Mouse (Mus musculus): ENCODE measurements at regions not wholly inside any gene's neighbourhood (a gene's known extent, or its start where the extent isn't known, plus 50 kb on each side); places are given as distances from the start of the nearest gene placed in this dataset.

DNA sequence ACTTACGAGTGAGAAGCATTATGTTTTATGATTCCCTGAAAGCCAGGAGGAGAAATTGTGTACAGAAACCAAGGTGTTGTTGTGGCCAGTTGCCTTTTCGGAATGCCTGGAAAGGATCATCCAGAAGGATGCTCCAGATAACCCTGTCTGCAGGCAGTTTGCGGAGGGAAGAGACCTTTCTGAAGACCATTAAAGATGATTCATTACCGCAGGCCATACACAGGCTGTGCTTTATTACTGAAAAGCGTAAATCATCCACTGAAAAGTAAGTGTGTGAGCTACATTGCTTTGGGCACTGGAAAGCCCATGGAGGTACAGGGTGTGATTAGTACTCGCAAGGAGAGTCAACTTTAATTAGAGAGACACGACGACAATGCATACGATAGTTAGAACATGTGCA, 191.7 kb upstream of the Jag1 start:
- no peak for ATAC-seq (ENCODE audit: insufficient read depth)
- 73% methylated on average over 9 of the region's 9 CpGs for WGBS (ENCODE audit: insufficient replicate concordance)
- Histone ChIP-seq H3K36me3 (replicated peaks) (no peaks in the 10 kb centered on the region), H3K4me2 (no peak overlapping the region), H3K9ac (no peak overlapping the region), H3K27me3 (no peaks in the 10 kb centered on the region), H3K9me3 (replicated peaks) (no peaks in the 10 kb centered on the region), H3K27ac (replicated peaks) (no peak overlapping the region), H3K4me3 (replicated peaks) (no peak overlapping the region), H3K4me1 (replicated peaks) (no peaks in the 10 kb centered on the region)

DNA sequence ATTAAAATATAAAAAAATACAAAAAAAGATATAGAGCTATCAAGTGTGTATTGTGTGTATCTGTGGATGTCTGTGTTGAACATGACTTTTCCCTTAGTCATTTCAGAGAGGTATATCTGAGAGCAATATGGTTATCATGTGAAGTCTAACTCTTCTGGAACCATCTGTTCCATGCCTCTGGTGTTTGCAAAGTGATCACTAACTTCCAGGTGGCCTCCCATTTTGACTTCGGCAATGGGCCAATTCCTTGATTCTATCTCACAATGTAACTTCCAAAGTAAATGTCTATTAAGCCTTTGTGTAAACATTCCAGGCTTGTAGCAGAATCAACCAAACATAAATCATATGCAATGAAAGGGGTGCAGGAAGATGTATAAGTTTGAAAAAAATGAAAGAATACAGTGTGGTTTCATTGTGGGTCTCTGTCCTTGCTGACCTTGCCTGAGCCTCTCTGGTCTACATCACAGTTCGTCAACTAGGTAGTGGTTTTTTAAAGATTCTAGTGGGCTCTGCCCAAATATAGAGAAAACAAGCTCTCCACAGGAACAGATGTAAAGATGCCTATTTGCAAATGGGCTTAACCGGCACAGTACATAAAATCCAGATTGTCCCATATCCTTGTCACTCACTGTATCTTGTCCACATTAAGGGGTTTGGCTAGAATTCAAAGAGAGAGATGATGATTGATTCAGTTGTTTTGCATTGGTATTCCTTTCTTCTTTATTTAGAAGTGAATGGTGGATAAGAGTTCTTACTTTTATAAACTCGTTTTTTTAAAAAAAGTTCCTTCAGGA, 185.2 kb upstream of the Jag1 start:
- no peak overlapping the region for H3K9ac ChIP-seq
- H3K27me3 ChIP-seq, result no peaks in the 10 kb centered on the region
- H3K36me3 ChIP-seq (replicated peaks), result no peaks in the 10 kb centered on the region
- no peaks in the 10 kb centered on the region for H3K4me1 ChIP-seq (replicated peaks)
- 55% methylated on average over 4 of the region's 4 CpGs for WGBS (ENCODE audit: insufficient replicate concordance)
- H3K9me3 ChIP-seq (replicated peaks), result no peaks in the 10 kb centered on the region
- H3K27ac ChIP-seq (replicated peaks), result no peak overlapping the region
- no peak overlapping the region for H3K4me3 ChIP-seq (replicated peaks)
- H3K4me2 ChIP-seq, result no peak overlapping the region
- ATAC-seq (ENCODE audit: insufficient read depth), result no peak

DNA sequence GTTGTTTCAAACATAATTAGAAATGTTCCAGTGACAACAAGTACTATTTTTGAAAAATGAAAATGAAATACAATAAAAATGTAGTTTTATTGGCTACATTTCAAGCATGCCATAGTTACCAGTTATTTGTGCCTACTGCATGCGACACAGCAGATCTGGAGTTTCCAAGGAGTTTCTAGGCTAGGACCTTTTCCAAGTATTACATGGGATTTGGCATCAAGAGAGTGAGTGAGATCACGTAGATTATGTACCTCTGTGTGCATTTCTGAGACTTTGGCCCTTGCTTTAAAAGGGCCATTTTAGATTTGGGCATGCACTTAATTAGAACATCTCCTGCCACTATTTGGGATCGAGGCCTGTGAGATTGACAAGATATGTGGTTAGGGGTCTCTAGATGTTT, 172.8 kb upstream of the Jag1 start:
- Histone ChIP-seq H3K9ac (no peak overlapping the region), H3K36me3 (replicated peaks) (no peaks in the 10 kb centered on the region), H3K27me3 (no peaks in the 10 kb centered on the region), H3K4me3 (replicated peaks) (no peak overlapping the region), H3K4me2 (no peak overlapping the region), H3K27ac (replicated peaks) (no peak overlapping the region), H3K9me3 (replicated peaks) (no peaks in the 10 kb centered on the region), H3K4me1 (replicated peaks) (no peaks in the 10 kb centered on the region)
- ATAC-seq (ENCODE audit: insufficient read depth), result no peak
- 53% methylated on average over 3 of the region's 3 CpGs for WGBS (ENCODE audit: insufficient replicate concordance)

DNA sequence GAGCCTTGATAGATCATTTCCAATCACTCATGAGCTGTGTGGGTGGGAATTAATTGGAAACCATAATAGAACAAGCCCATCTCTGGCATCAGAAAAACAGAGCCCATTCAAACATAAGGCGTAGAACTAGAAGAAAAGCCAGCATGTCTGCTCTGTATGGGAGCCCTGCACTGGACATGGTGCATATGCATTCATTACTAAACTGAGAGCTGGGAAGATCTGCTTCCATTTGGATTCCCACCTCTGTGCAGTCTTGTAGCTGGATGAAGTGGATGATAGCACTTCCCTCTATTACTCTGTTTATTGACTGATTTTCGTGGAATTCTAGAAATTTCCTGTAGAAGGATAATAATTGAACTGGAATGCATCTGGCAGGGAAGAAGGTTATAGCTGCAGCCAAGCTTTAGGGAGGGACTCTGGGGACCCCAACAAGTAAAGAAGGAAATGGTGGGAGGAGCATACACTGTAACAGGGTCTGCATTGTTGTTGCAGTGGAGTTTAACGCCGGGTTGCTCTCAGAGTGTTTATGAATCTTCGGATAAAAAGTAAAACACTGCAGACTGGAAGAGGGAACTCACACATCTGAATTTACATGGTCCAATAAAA, 155.2 kb upstream of the Jag1 start:
- Histone ChIP-seq H3K9ac (no peak overlapping the region), H3K4me3 (replicated peaks) (no peak overlapping the region), H3K36me3 (replicated peaks) (no peaks in the 10 kb centered on the region), H3K27me3 (no peaks in the 10 kb centered on the region), H3K4me2 (no peak overlapping the region), H3K9me3 (replicated peaks) (no peaks in the 10 kb centered on the region), H3K27ac (replicated peaks) (no peak overlapping the region), H3K4me1 (replicated peaks) (no peaks in the 10 kb centered on the region)
- ATAC-seq (ENCODE audit: insufficient read depth), result no peak
- 43% methylated on average over 5 of the region's 5 CpGs for WGBS (ENCODE audit: insufficient replicate concordance)

DNA sequence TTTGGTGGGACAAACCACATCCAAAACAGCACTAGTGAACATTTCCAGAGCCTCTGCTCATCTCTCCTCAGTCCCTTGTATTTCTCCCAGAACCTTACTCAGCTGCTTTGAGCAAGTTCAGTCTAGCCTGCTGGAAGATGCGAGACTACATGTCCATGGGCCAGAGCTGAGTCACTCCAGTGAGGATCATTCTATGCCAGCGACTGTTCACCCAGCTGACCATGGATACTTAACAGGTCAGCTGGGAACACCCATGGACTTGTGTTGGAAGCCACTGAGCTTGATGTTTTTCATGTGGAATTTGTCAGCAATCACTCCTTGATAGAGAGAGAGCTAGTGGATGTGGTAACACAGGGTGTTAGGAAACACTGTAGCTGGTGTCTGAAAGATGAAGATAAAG, 146.5 kb upstream of the Jag1 start:
- WGBS (ENCODE audit: insufficient replicate concordance), result 48% methylated on average over 2 of the region's 2 CpGs
- no peak overlapping the region for H3K27ac ChIP-seq (replicated peaks)
- no peaks in the 10 kb centered on the region for H3K36me3 ChIP-seq (replicated peaks)
- H3K4me3 ChIP-seq (replicated peaks), result no peak overlapping the region
- H3K4me2 ChIP-seq, result no peak overlapping the region
- H3K9me3 ChIP-seq (replicated peaks), result no peaks in the 10 kb centered on the region
- no peaks in the 10 kb centered on the region for H3K4me1 ChIP-seq (replicated peaks)
- H3K27me3 ChIP-seq, result no peaks in the 10 kb centered on the region
- no peak overlapping the region for H3K9ac ChIP-seq
- ATAC-seq (ENCODE audit: insufficient read depth), result no peak

DNA sequence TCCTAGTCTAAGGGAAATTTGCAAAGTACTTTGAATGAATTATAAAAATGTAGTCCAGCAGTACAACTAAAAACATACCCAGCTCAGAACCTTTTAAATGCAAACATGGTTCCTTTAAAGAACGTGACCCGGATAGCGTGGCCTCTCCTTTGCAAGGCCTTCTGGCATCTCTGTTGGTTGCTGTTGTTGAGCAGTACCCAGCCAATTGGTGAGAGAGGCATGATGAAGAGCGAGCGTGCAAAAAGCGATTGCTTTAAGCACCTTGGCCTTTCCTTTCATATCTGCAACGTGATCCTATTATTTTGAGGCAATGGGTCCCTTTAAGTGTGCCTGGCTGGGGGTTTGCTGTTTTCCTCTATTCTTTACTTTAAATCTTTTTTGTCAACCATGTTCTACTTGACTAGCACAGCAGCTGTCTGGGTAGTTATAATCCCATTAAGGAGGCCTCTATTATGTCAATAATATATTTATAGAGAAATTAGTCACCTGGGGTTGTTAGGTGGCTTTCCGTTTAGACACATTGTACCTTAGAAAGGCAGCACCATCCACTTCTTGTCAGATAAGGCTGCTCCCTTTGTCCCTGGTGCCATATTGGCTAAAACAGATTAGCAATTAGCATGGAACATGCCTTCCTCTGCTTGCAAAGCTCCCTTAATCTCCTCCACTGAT, 141.5 kb upstream of the Jag1 start:
- H3K4me1 ChIP-seq (replicated peaks), result no peaks in the 10 kb centered on the region
- ATAC-seq (ENCODE audit: insufficient read depth), result no peak
- WGBS (ENCODE audit: insufficient replicate concordance), result 71% methylated on average over 8 of the region's 8 CpGs
- H3K9me3 ChIP-seq (replicated peaks), result no peaks in the 10 kb centered on the region
- H3K27me3 ChIP-seq, result no peaks in the 10 kb centered on the region
- H3K27ac ChIP-seq (replicated peaks), result no peak overlapping the region
- H3K4me2 ChIP-seq, result no peak overlapping the region
- H3K4me3 ChIP-seq (replicated peaks), result no peak overlapping the region
- H3K36me3 ChIP-seq (replicated peaks), result no peaks in the 10 kb centered on the region
- H3K9ac ChIP-seq, result no peak overlapping the region

DNA sequence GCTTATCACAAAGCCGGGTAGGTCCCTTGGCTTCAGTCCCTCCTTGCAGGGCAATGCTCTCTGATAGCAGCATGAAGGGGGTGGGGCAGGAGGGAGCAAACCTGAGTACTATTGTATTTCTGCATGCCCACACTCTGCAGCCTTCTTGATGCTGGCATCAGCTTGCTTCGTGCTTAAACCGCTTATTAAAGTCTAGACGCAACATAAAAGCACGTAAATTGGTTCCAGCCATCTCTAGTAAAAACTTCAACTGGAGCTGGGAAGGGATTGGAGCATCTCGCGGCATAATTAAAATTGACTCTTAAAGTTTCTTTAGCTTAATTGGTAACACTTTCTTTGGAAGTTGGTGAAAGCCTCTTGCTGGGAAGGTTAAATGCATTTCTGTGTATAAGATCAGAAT, 131.5 kb upstream of the Jag1 start:
- Histone ChIP-seq H3K9ac (no peak overlapping the region), H3K36me3 (replicated peaks) (no peaks in the 10 kb centered on the region), H3K4me3 (replicated peaks) (no peak overlapping the region), H3K27ac (replicated peaks) (no peak overlapping the region), H3K27me3 (no peaks in the 10 kb centered on the region), H3K4me1 (replicated peaks) (no peaks in the 10 kb centered on the region), H3K4me2 (no peak overlapping the region), H3K9me3 (replicated peaks) (no peaks in the 10 kb centered on the region)
- no peak for ATAC-seq (ENCODE audit: insufficient read depth)
- WGBS (ENCODE audit: insufficient replicate concordance), result 67% methylated on average over 7 of the region's 7 CpGs

DNA sequence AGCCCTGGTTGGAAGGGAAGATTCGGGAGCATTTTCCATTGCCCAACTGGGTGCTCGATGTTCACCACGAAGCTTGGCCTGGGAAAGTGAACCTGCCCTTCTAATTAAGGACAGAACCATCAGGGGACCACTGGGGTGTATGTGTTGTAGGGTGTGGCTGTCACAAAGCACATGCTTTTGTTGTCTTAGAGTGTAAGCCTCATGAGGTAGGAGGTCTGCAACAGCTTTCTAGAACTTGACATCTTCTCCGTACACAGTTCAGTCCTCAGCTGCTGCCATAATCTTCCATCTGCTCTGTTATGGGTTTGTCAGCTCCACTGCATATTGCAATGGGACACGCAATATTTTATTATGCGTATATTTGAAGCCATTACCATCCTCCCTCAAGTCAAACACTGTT, 127.9 kb upstream of the Jag1 start:
- Histone ChIP-seq H3K9ac (no peak overlapping the region), H3K4me2 (no peak overlapping the region), H3K27me3 (no peaks in the 10 kb centered on the region), H3K27ac (replicated peaks) (no peak overlapping the region), H3K4me3 (replicated peaks) (no peak overlapping the region), H3K36me3 (replicated peaks) (no peaks in the 10 kb centered on the region), H3K9me3 (replicated peaks) (no peaks in the 10 kb centered on the region), H3K4me1 (replicated peaks) (no peaks in the 10 kb centered on the region)
- 60% methylated on average over 6 of the region's 6 CpGs for WGBS (ENCODE audit: insufficient replicate concordance)
- no peak for ATAC-seq (ENCODE audit: insufficient read depth)

DNA sequence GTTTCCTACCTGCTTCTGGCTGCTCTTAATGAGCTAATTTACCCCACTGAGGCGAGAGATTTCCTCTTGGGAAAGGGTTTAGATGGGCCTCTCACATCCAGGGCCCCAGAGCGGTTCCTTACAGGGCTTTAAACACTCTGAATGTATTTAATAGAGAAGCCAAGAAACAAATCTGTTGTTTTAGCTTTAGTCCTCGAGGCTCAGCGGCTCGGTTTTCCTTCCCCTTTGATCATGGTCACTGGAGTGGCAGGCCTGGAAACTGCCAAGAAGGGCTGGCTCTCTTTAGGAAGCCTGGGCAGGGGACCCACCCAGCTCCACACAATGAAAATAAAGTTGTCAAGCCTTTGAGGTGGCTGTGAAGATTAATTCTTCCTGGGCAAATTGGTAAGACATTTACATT, 127.5 kb upstream of the Jag1 start:
- 20% methylated on average over 5 of the region's 5 CpGs for WGBS (ENCODE audit: insufficient replicate concordance)
- no peak overlapping the region for H3K4me3 ChIP-seq (replicated peaks)

DNA sequence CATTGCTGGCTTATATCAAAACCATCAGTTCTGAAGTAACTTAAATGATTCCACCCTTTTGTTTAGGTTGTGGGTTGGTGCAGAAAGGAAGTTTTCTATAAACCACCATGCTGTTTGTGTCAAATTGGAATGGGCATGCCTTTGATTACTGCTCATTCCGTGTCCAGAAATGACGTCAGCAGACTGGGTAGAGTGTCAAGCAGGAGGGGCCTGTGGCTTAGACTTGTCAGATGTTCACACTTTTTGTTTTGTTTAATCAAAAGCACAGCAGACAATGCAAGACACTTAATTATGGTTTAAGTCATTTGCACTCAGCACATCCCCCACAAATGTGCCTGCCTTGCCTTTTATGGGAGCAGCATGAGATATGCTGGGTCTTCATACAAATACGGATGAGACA, 120.5 kb upstream of the Jag1 start:
- Histone ChIP-seq H3K4me1 (replicated peaks) (no peaks in the 10 kb centered on the region), H3K27me3 (no peaks in the 10 kb centered on the region), H3K27ac (replicated peaks) (no peak overlapping the region), H3K4me2 (no peak overlapping the region), H3K9me3 (replicated peaks) (no peaks in the 10 kb centered on the region), H3K36me3 (replicated peaks) (no peaks in the 10 kb centered on the region), H3K9ac (no peak overlapping the region), H3K4me3 (replicated peaks) (no peak overlapping the region)
- no peak for ATAC-seq (ENCODE audit: insufficient read depth)
- WGBS (ENCODE audit: insufficient replicate concordance), result 51% methylated on average over 3 of the region's 3 CpGs

More for the DNA sequence above, 127.5 kb upstream of the Jag1 start:
- Histone ChIP-seq H3K4me2 (no peak overlapping the region), H3K36me3 (replicated peaks) (no peaks in the 10 kb centered on the region), H3K27me3 (no peaks in the 10 kb centered on the region), H3K9me3 (replicated peaks) (no peaks in the 10 kb centered on the region), H3K9ac (no peak overlapping the region), H3K27ac (replicated peaks) (no peak overlapping the region), H3K4me1 (replicated peaks) (no peaks in the 10 kb centered on the region)
- no peak for ATAC-seq (ENCODE audit: insufficient read depth)

DNA sequence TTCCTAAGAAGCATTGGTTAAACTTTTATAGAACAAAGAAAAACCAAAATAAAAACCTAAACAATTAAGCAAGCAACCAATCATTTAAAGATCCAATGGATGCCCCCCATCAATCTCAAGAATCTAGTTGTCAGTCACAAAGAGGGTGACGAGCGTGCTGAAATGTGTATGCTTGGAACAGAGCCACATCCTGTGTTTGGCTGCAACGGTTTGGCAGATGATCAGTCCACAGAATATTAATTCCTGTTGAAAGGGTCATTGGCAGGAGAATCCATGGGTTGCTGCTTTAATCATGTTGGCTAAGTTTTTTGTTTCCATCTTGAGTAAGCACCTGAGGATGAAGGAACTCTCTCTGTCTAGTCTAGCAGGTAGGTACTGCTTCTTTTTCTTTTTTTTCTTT, 117.5 kb upstream of the Jag1 start:
- 47% methylated on average over 3 of the region's 3 CpGs for WGBS (ENCODE audit: insufficient replicate concordance)

More for the DNA sequence above, 117.5 kb upstream of the Jag1 start:
- H3K27ac ChIP-seq (replicated peaks), result no peak overlapping the region
- H3K36me3 ChIP-seq (replicated peaks), result no peaks in the 10 kb centered on the region
- no peak overlapping the region for H3K4me3 ChIP-seq (replicated peaks)
- ATAC-seq (ENCODE audit: insufficient read depth), result no peak
- H3K9me3 ChIP-seq (replicated peaks), result no peaks in the 10 kb centered on the region
- no peak overlapping the region for H3K4me2 ChIP-seq
- no peaks in the 10 kb centered on the region for H3K4me1 ChIP-seq (replicated peaks)
- H3K27me3 ChIP-seq, result no peaks in the 10 kb centered on the region
- no peak overlapping the region for H3K9ac ChIP-seq
